Comparison of ENCODE assay signal across 15 mouse cellular contexts in the genomic region with DNA sequence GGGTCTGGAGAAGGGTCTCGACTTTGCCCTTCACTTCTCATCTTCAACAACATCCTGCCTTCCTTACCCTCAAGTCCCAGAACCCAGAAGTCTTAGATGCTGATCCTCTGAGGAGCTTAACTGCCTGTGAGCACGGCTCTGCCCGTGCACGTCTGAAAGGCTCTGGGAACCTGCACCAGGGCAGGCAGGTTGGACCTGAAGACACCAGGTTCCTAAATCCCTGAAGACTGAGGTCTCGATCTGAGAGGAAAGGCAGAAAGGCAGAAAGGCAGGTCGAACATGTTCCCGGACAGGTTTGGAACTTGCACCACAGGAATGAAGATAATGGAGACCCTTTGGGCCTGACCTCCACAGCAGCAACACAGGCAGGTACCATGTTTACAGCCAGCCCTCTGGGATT.
"Had no signal": no experiment of that assay in that cellular context is flagged by ENCODE, and none has a peak within 500 bp of the region (broad histone marks: within the 10 kb centered on the region; RNA-seq: fewer than 3 reads in every experiment).

No protein-coding gene starts in this region.

- H3K4me1 ChIP-seq: kidney, embryonic 15.5 days; limb, embryonic 13.5 days; liver, embryonic 13.5 days had no signal

- H3K9me3 ChIP-seq: kidney, embryonic 15.5 days; limb, embryonic 13.5 days; liver, embryonic 13.5 days had no signal

- H3K4me2 ChIP-seq: kidney, embryonic 15.5 days; limb, embryonic 13.5 days; liver, embryonic 13.5 days; midbrain, embryonic 11.5 days had no signal

- H3K4me3 ChIP-seq: kidney, embryonic 15.5 days; left cerebral cortex, adult 2 months; limb, embryonic 13.5 days; liver, embryonic 13.5 days had no signal

- H3K27ac ChIP-seq: kidney, embryonic 15.5 days; left cerebral cortex, adult 2 months; limb, embryonic 13.5 days; liver, embryonic 13.5 days had no signal

- H3K9ac ChIP-seq: kidney, embryonic 15.5 days; limb, embryonic 13.5 days; liver, embryonic 13.5 days had no signal

- H3K27me3 ChIP-seq: kidney, embryonic 15.5 days; limb, embryonic 13.5 days; liver, embryonic 13.5 days had no signal

- H3K36me3 ChIP-seq: kidney, embryonic 15.5 days; limb, embryonic 13.5 days; liver, embryonic 13.5 days had no signal

- DNase-seq: kidney, adult 11 months; kidney, adult 8-10 months; kidney, postnatal 10 days; kidney, postnatal 36 days; left cerebral cortex, postnatal 4 days; liver, embryonic 13.5 days; lung, adult 2 months; lung, postnatal 14 days; lung, postnatal 4 days; midbrain, embryonic 14.5 days; thymus, postnatal 25 days had no signal
